Mouse (Mus musculus): ENCODE measurements around the gene Hist1h4k. TPM values are rescaled to one million over a fixed set of nuclear protein-coding genes. Genes with fewer than 3 reads are reported as not detected.

Hist1h4k gene
- polyA plus RNA-seq, 1 experiment from 2014 or later: 1.1 TPM

GRCm38 (mm10) chr13:21734010-21734905 lies 16.0 kb downstream of the Hist1h4k start:
- peak; percentile 78 for ATAC-seq (ENCODE audit: low FRiP score, low TSS enrichment)

GRCm38 (mm10) chr13:21733466-21733865 lies 16.8 kb downstream of the Hist1h4k start:
- no peak for DNase-seq (ENCODE audit: low spot score)

More at GRCm38 (mm10) chr13:21734010-21734905, 16.0 kb downstream of the Hist1h4k start:
- Histone ChIP-seq H3K4me3 (ENCODE audit: low read depth, low read length) (peak overlapping the region; percentile 43), H3K4me2 (replicated peaks; ENCODE audit: low read depth) (peak overlapping the region; percentile 56), H3K9me3 (ENCODE audit: control insufficient read depth, low read length) (no peaks in the 10 kb centered on the region), H3K9ac (ENCODE audit: low read length) (peak overlapping the region; percentile 57), H3K36me3 (ENCODE audit: control insufficient read depth, insufficient read depth, low read length) (no peaks in the 10 kb centered on the region), H3K27me3 (ENCODE audit: control insufficient read depth, insufficient read depth, low read length) (no peaks in the 10 kb centered on the region), H3K4me1 (replicated peaks; ENCODE audit: control insufficient read depth, insufficient read depth) (no peaks in the 10 kb centered on the region), H3K27ac (replicated peaks) (peak overlapping the region; percentile 86)
- TF ChIP-seq CTCF (IDR thresholded peaks at IDR 0.05; ENCODE audit: low read depth) (peak; percentile 95), EP300 (optimal IDR thresholded peaks at IDR 0.05) (no peak)
- DNase-seq (ENCODE audit: low spot score): peak; percentile 71
- WGBS: 0% methylated on average over 21 of the region's 21 CpGs

GRCm38 (mm10) chr13:21729544-21729943 lies 20.8 kb downstream of the Hist1h4k start:
- TF ChIP-seq CTCF (IDR thresholded peaks at IDR 0.05; ENCODE audit: low read depth): no peak
- no peak for TF ChIP-seq EP300 (optimal IDR thresholded peaks at IDR 0.05)
- Histone ChIP-seq H3K4me1 (replicated peaks; ENCODE audit: control insufficient read depth, insufficient read depth) (no peaks in the 10 kb centered on the region), H3K36me3 (ENCODE audit: control insufficient read depth, insufficient read depth, low read length) (no peaks in the 10 kb centered on the region), H3K4me3 (ENCODE audit: low read depth, low read length) (no peak overlapping the region), H3K27me3 (ENCODE audit: control insufficient read depth, insufficient read depth, low read length) (no peaks in the 10 kb centered on the region), H3K9me3 (ENCODE audit: control insufficient read depth, low read length) (no peaks in the 10 kb centered on the region), H3K9ac (ENCODE audit: low read length) (no peak overlapping the region), H3K4me2 (replicated peaks; ENCODE audit: low read depth) (no peak overlapping the region), H3K27ac (replicated peaks) (no peak overlapping the region)
- DNase-seq (ENCODE audit: low spot score): no peak
- WGBS: 65% methylated on average over 1 of the region's 1 CpGs
- ATAC-seq (ENCODE audit: low FRiP score, low TSS enrichment): no peak

More at GRCm38 (mm10) chr13:21733466-21733865, 16.8 kb downstream of the Hist1h4k start:
- Histone ChIP-seq H3K4me1 (replicated peaks; ENCODE audit: control insufficient read depth, insufficient read depth) (no peaks in the 10 kb centered on the region), H3K9me3 (ENCODE audit: control insufficient read depth, low read length) (no peaks in the 10 kb centered on the region), H3K9ac (ENCODE audit: low read length) (no peak overlapping the region), H3K27me3 (ENCODE audit: control insufficient read depth, insufficient read depth, low read length) (no peaks in the 10 kb centered on the region), H3K4me2 (replicated peaks; ENCODE audit: low read depth) (no peak overlapping the region), H3K27ac (replicated peaks) (no peak overlapping the region), H3K4me3 (ENCODE audit: low read depth, low read length) (no peak overlapping the region), H3K36me3 (ENCODE audit: control insufficient read depth, insufficient read depth, low read length) (no peaks in the 10 kb centered on the region)
- no peak for TF ChIP-seq EP300 (optimal IDR thresholded peaks at IDR 0.05)
- peak; percentile 22; the same call in 1 of the 2 replicates for TF ChIP-seq CTCF (IDR thresholded peaks at IDR 0.05; ENCODE audit: low read depth)
- no peak for ATAC-seq (ENCODE audit: low FRiP score, low TSS enrichment)
- 82% methylated on average over 5 of the region's 5 CpGs for WGBS

GRCm38 (mm10) chr13:21727948-21728572 lies 22.2 kb downstream of the Hist1h4k start:
- 48% methylated on average over 11 of the region's 11 CpGs for WGBS
- H3K4me1 ChIP-seq (replicated peaks; ENCODE audit: control insufficient read depth, insufficient read depth): no peaks in the 10 kb centered on the region
- H3K27me3 ChIP-seq (ENCODE audit: control insufficient read depth, insufficient read depth, low read length): no peaks in the 10 kb centered on the region
- no peak overlapping the region for H3K4me2 ChIP-seq (replicated peaks; ENCODE audit: low read depth)
- no peak overlapping the region for H3K9ac ChIP-seq (ENCODE audit: low read length)
- H3K9me3 ChIP-seq (ENCODE audit: control insufficient read depth, low read length): no peaks in the 10 kb centered on the region
- no peaks in the 10 kb centered on the region for H3K36me3 ChIP-seq (ENCODE audit: control insufficient read depth, insufficient read depth, low read length)
- H3K27ac ChIP-seq (replicated peaks): no peak overlapping the region
- DNase-seq (ENCODE audit: low spot score) (no peak), ATAC-seq (ENCODE audit: low FRiP score, low TSS enrichment) (no peak)
- H3K4me3 ChIP-seq (ENCODE audit: low read depth, low read length): no peak overlapping the region
- TF ChIP-seq EP300 (optimal IDR thresholded peaks at IDR 0.05) (no peak), CTCF (IDR thresholded peaks at IDR 0.05; ENCODE audit: low read depth) (no peak)

- H3K9me3 ChIP-seq (ENCODE audit: control insufficient read depth, low read length): no peaks in the 10 kb centered on the region
- 34% methylated on average over 5 of the region's 5 CpGs for WGBS
- ATAC-seq (ENCODE audit: low FRiP score, low TSS enrichment) (no peak), DNase-seq (ENCODE audit: low spot score) (no peak)
- TF ChIP-seq EP300 (optimal IDR thresholded peaks at IDR 0.05): no peak
- TF ChIP-seq CTCF (IDR thresholded peaks at IDR 0.05; ENCODE audit: low read depth): peak; percentile 32
- H3K4me3 ChIP-seq (ENCODE audit: low read depth, low read length): no peak overlapping the region
- no peaks in the 10 kb centered on the region for H3K27me3 ChIP-seq (ENCODE audit: control insufficient read depth, insufficient read depth, low read length)
- H3K9ac ChIP-seq (ENCODE audit: low read length): no peak overlapping the region
- H3K4me2 ChIP-seq (replicated peaks; ENCODE audit: low read depth): no peak overlapping the region
- no peak overlapping the region for H3K27ac ChIP-seq (replicated peaks)
- peaks cover 2% of the 10 kb centered on the region; the same call in 1 of the 2 replicates for H3K4me1 ChIP-seq (replicated peaks; ENCODE audit: control insufficient read depth, insufficient read depth)
- no peaks in the 10 kb centered on the region for H3K36me3 ChIP-seq (ENCODE audit: control insufficient read depth, insufficient read depth, low read length)
Observed at GRCm38 (mm10) chr13:21722993-21723836, 27.1 kb downstream of the Hist1h4k start.

Data from stomach, postnatal 0 days (tissue).